Mouse (Mus musculus) gastrocnemius, adult 8-10 months (tissue): ENCODE measurements around the gene Cd200. TPM values are rescaled to one million over a fixed set of nuclear protein-coding genes. Genes with fewer than 3 reads are reported as not detected.
"Not testable (repeated sequence)": the region's sequence is repeated elsewhere in the genome, so short reads cannot be mapped to it uniquely, and the experiment has no call there.

ENCODE experiments used
- DNase-seq, 2 experiments: peaks; one replicate each; pipeline ENCODE4 v3.0.0; 2022; ENCODE audit warnings: low spot score in 2 of 2
- total RNA-seq, 4 experiments: library from RNA; stranded (reverse); gene quantifications; 2 replicates each; pipeline ENCODE4 v1.2.4; 2022

The Cd200 gene
- total RNA-seq, 4 experiments from 2014 or later = 10.7 to 28.3 (median 18.0) TPM

DNA sequence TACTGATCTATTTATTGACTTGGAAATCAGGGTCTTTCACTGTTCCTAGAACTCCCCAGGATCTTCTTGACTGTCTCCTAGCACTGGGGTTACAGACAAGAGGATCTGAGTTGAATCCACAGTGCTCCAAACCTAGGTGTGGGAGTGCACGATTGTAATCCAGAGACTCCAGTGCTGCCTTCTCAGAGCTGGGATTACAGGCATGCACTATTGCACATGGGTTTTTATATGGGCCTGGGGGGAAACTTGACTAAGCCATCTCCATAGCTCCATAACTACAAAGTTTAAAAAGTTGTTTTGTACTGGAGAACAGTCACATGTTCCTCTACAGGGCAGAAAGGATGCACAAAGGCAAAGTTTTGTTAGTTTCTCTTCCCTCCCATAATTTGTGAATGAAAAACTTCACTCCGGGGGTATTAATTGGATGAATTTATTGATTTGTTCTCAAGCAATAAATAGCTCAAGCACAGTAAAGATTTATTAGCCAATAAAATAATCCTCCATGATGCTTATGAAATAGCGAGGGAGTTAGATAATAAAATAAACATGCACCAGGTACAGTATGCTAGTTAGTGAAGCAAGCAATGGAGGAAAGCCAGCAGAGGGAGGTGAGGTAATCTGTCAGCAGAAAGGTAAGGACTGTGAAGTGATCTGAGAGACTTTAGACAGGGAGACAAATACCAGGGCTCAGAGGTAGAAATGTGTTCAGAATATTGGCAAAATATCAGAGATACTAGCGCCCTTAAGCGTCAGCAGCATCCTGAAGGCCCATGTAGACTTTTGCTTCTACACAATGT, 30.5 kb downstream of the Cd200 start:
- no peak for DNase-seq

DNA sequence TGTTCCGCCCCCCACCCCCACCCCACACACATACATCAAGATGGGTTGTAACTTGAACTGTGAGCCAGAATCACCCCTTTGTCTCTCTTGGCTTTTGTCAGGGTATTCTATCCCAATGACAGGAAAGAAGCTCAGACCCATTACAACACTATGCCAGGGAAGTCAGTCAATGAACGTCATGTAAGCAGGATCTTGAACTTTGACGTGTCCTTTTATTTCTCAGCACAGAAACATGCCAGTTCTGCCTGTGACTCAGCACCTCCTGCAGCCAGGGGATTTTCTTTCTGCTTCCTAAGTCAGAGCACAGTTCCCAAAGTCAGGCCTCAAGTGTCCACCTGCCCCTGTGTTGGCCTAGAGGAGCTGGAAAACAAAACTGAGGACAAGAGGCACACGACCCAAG, 31.5 kb downstream of the Cd200 start:
- DNase-seq = no peak

DNA sequence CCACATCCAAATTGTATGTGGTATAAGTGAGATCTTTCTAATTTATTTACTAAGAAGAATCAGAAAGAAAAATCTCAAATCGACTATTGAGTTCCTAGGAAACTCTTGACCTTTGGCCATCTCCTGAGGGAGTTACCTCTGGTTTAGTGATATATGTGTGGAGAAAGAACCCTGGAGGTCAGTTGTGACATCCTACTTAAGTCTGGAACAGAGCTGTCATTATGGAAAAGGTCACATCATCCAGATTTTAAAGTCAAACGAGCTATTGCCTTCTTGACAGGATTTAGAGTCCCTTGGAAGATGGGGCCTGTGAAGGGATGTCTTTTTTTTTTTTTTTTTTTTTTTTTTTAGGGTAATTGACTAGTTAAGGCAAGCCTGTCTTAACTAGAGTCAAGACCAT, 32.0 kb downstream of the Cd200 start:
- DNase-seq = no peak

DNA sequence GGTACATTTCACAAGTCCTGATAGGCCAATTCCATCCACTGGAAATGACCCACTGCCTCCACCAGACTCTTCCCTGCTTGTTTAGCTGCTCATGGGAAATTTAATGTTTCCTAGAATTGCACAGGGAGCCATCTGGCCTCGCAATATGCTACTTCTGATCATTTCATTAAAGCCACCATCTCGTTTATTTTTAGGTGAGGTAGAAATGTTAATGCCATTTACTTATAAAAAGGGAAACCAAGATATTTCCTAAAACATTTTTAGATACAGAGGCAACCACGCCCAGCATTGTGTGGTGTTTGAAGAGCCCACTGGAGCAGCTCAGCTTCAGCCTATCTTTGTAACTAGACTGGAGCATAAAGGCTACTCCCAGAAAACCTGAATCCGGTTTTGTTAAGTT, 32.6 kb downstream of the Cd200 start:
- DNase-seq = no peak

DNA sequence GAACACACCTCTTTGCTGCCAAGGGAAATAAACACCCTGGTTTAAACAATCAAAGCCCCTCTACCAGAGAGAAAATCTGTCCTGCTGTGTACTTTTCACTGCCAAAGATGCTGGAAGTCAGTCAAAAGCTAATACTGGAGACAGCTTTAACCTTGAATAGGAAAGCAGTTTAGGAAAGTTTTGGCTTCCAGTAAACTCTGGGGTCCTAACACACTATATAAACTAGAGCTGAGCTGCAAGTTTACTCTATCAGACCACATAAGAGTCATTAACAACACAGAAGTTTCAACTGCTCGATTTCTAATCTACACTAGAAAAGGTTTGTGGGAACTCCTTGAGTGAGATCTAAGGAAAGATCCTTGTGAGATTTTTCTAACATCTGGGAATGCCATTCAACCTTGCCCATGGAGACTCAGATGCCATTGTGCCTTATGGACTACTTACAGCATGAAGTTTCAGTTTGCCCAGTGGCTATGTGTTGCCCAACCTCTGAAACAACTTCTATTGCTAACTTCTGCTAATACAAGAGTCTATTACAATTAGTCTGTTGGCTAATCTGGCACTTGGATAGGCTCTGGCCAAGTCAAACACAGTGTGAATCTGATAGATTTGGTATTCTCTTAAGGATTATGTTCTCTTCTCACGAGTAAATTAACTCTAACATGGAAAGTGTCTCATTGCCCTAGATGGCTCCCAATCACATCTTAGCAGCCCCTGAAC, 33.2 kb downstream of the Cd200 start:
- no peak for DNase-seq

DNA sequence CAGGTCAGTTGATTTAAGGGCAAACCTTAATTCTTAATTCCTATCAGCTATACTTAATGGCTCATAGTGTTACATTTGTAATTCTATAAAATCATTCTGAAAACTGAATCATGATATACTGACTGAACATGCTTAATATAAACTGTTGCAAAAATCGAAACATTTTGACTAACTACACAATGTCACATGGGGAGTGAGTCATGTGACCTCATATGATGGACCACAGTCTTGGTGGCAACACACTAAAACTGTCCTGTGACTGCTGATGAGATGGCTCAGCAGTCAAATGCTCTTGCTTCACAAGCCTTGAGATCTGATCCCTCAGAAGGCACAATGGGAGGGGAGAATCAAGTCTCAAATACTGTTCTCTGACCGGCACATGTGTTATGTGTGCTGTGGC, 34.8 kb downstream of the Cd200 start:
- DNase-seq = no peak

DNA sequence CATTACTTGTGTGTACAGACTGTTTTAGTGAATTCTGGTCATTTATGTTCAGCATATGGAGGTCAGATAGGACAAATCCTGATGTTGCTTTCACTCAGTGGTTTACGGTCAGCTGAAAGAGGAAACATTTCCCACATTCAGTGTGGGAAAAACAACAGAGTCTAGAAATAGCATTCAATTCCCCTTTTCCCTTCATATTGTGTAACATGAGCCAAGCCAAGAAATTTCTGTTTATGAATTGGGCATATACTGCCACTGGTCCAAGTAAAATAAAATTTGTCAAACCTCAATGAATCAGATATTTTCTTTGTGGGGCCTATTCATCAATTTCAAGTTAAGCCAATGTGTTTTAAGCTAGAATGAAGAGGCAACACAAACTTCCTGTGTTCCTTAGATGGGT, 37.8 kb downstream of the Cd200 start:
- no peak for DNase-seq

DNA sequence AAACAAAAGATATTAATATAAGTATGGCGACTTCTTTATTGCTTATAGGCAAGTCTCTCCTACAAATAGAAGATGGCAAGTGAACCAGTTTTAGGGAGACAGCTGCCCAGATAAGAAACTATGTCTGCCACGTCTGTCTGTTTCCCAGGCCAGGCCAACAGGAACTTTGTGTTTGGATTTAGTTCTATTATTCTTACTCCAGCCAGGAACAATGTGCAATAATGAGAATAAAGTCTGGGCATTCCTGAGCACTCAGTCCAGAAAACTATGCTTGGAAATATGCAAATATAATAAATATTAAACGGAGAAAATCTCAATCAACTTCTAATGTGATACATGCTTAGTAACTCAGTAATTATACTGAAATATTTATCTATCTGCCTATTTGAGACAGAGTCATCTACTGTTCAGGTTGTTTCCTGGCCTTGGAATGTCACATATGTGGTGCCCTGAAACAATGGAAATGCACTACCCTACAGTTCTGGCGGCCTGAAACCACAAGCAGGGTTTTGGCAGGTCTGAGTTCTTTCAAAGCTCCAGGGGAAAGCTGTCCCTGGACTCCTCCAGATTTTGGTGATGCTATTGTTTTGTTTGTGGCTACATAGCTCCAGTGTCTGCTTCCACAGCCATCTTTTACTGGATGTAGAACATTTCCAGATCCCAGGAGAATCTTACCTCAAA, 39.4 kb downstream of the Cd200 start:
- no peak for DNase-seq

DNA sequence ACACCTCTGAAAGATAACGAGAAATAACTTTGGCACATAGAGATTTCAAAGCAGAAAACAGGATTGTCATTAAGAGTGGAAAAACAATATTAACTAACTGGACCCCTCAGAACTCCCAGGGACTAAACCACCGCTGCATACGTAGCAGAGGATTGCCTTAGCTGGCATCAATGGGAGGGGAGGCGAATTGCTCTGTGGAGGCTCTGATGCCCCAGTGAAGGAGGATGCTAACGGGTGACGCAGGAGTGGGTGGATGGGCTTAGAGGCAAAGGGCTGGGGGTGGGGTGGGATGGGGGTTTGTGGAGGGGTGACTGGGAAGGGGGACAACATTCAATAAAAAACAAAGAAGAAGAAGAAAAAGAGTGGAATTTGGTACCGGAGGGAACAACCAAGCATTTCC, 42.7 kb downstream of the Cd200 start:
- no peak for DNase-seq

DNA sequence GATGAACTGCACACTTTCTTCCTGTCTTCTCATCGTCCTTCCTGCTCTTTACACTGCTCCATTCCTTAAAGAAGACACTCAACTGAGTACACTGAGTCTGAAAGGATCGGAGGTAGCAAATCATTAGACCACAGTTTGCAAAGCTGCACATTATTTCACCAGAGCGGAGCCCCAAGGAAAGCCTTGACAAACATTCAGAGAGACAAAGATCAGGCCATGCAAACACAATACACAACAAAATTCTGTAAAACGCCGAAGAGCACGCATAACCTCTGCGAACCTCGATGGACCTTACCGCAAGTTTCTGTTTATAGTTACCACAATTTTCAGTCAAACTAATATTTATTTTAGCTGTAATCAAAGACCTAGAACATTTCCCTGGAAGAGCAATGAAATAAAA, 43.5 kb downstream of the Cd200 start:
- no peak for DNase-seq

DNA sequence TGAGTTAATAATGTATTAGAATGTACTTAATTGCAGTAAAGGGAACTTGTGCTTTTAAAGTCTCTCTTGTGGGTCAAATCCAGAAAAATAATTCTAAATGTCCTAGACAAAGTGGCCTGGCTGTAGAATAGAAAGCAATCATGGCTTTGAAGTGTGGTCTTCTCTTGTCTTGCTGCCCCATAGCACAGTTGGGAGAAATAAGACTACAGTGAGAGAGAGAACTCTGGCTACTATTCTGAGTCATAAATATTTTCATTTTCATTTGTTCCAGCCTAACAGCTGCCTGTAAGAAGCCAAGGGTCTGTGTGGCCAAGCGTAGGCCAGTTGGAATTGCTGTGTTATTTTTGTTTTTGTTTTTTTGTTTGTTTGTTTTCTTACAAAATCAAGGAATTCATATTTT, 44.2 kb downstream of the Cd200 start:
- DNase-seq = no peak

DNA sequence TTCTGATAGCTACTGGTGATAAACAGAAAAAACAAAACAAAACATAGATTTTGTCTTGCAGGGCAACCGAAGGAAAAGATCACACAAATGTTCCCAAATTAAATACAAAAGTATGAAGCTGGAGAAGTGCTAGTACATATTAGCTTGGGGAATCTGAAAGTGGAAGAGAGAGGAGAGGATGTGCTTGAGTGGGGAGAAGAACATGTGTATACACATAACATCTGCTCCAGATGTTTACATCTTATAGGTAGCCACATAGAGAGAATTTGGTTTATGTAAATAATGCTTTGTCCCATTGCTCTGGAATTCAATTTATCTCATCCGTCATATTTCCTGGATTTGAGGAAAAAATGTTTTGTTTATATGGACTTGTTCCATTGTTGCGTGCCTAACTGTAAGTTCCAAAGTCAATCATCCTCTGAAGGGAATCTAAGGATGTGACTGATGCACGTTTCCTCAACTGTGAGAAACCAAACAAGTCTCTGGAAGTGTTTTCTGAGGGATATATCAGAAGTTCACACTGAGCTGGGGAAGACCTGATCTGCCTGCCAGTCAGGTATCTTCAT, 45.3 kb downstream of the Cd200 start:
- DNase-seq = no peak

DNA sequence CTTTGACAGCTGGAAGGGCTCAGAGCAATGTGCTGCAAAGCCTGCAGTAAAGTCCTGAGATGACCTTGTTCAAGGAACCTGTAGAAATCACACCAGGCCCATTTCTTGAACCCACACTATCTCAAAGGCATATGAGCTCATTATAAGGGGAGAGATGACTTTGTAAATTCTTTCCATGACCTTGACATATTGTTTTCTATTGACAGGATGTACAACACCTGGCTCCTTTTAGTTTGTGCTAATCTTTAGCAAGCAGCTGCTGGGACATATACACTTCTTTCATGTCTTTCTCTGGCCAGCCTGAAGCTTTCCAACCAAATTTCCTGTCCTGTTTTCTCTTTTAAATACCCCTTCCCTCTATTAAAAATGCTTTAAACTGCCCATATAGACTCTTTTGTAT, 47.4 kb downstream of the Cd200 start:
- no peak for DNase-seq

DNA sequence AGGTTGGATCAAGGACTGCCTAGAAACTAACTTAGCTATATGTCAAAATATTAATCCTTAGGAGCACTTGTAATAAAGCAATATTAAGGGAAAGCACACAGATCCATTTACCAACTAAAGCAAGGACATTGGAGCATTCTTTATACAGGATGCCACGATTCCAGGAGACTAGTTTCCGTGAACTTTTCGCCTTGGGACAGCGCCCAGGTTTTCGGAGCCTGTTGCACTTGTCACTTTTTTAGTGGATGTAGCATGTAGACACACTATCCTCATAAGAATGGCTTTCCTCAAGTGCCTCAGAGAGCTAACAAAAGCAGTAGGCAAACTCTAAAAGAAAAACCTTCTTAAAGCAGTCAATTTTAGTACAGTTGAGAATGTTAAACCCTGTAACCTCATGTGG, 50.4 kb downstream of the Cd200 start:
- DNase-seq = not testable (repeated sequence)

DNA sequence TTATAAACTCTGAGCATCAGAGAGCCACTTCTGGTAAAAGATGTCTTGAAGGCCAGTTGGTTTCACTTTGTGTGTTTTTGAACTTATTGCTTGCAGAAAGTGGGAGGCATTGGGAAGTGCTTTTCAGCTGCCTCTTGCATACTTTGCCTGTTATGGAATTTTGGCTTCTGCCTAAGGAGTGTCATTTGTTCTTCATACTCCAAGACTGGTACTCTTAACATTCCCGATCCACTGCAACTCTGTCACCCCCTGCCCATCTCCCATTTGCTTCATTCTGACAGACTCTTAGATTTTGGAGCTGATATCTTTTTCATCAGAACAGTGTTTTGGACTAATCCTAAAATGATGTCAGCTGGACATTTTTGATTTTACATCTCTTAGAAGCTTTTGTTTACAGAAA, 51.7 kb downstream of the Cd200 start:
- no peak for DNase-seq

DNA sequence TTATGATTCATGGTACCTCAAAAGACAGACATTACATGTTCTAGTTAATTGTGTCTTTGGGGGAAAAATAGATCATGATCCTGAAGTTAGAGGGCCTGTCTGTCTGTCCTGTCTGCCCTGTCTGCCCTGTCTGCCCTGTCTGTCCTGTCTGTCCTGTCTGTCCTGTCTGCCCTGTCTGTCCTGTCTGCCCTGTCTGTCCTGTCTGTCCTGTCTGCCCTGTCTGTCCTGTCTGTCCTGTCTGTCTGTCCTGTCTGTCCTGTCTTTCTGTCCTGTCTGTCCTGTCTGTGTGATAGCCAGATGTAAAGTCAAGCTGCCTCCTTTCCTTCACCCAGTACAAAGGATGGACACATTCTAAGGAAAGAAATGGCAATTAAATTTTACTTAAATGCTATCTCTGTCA, 56.0 kb downstream of the Cd200 start:
- no peak for DNase-seq

DNA sequence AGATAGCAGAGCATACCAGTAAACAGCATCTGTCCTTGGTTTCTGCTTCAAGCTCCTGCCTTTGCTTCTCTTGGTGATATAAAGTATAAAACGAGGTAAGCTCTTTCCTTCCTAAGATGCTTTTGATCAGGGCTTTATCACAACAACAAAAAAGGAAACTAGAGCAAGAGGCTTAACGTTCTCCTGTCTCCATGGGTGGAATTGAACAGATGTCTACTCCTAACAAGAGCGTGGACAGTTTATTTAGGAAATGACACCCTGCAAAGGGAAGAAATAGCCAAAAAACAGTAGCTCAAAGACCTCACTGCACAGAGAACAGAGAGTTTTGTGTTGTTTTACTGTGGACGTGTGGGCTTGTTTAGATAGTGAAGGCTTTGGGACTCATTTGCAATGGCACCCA, 58.1 kb downstream of the Cd200 start:
- no peak for DNase-seq

DNA sequence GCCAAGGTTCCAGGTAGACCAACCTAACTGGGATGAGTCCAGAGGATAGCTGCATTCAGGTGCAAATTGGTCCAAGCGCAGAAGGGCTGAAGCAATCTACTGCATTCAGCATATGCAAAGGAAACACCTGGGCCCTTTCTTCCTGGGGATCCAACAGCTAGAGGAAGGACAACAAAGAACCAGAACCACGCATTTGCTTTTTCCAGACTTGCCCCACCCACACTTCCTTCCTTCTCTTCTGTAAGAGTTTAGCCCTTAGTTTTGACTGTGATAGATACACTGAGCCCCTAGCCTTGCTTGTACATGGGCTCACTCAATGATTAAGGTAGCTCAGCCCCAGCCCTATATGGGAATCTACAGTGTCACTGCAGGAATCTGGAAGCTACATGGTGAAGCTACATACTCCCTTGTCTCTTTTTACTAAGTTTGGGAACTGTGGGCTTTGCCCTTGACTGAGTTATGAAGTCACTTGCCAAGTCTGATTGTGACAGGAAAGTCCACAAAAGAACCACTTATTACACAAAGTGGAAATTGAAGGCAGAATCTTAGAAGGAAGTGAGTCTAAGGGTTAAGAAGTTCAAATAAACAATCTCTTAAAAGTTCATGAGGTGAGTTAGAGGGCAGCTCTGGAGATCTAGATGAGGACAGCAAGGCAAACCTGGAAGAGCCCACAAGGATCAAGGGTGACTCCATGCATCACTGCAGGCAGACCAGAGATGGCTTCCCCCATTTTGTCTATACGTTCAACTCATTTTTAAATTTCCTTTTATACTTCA, 59.1 kb downstream of the Cd200 start:
- no peak for DNase-seq

DNA sequence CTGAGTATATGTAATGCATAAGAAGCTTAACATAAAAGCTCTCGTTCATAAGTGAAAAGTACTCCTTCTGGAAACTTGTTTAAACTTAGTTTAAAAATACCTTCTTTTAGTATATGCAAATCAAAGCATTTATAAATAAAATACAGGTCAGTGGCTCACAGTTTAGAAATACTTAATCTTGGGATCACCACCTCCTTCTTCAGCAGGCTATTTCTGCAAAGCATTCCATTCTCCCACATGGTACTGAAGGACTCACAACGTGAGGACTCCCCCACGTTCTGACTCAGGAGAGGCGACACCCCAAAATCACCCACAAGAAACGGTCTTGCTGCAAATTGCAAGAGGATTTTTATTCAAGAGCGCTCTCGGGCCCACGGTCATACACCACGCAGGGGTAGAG, 60.6 kb downstream of the Cd200 start:
- not testable (repeated sequence) for DNase-seq

DNA sequence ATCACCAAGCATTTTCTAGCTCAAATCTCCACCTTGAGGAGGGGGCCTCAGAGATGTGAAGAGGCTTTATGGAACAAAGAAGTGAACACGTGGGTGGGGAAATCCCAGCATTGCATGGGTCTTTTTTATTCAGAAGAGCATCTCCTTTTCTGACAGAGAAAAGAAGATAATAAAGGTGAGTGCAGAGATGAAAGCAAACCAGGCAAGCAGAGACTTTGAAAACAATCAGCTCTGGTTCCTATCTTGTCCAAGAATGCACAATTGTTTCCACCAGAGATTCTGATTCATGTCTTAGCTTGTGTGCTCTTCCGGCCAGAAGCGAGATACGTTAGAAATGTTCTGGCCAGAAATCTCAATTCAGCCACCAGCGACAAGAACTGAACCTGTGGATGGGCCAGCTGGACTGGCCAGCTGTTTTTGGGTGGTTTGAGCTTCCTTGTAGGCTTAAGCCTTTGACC, 61.9 kb downstream of the Cd200 start:
- DNase-seq = no peak

DNA sequence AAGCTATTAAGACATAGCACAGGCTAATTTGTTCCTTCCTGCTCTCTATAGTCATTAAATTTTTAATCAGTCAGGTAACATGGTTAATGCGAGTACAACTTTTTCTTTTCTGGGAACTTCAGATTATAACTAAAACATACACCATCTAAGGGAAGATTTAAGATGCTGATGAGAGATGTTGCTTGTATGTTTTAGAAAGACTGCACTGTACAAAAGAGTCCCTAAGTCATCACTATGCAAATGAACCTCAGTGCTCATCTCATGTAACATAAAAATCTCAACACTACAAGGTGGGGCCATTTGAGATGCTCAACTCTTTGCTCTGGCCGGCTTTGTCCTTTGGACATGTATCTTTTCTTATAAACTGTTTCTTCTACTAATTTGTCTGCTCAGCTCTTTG, 62.5 kb downstream of the Cd200 start:
- no peak for DNase-seq
